ENCODE assay signal across 8 mouse cellular contexts in the genomic region with DNA sequence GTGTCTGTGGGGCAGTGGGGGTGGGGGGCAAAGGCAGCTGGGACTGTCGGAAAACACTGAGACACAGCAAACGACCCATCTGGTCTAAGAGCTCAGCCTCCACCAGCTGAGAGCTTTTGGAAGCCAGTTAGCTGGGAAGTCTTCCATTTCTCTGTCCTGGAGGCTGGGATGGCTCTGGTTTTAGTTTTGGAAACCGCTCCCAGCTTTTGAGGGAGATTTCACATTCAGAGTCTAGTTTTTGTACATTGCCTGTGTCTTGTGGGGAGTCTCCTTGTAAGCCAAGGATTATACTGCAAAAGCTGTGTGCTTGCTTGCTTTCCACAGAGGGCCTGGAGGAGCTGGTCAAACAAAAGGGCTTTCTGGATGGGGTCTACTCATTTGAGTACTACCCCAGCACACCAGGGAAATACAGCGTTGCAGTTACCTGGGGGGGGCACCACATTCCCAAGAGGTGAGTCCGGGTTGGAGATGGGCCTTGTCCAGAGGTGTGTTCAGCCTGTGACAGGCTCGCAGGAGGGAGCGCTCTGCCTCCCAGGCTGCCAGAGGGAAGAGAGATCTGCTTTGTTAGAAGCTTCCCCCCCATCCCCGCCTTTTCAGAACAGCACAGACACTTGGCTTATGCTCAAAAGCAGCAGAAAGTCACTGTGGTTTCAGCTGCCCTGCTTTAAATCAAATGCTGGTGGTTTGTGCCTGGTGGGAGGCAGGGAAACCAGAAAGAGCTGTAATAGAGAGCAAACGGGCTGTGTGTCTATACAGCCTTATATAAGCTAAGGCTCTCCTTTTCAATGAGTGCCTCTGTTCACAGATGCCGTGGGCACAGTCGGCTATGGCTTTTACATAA.
DNase-seq lines count a peak whose midpoint lies in the region; ATAC-seq and TF ChIP-seq lines count a peak whose summit lies in the region.

No protein-coding gene starts in this region.

- H3K27ac ChIP-seq in lung, embryonic 15.5 days: peak overlapping the region; percentile 25; the same call in 1 of the 2 replicates
- peak overlapping the region; percentile 94 for H3K27ac ChIP-seq in stomach, embryonic 16.5 days (ENCODE audit: low read length)

- no peak for TF ChIP-seq CTCF in lung, adult 2 months (IDR thresholded peaks at IDR 0.05; ENCODE audit: insufficient read depth, low read length)

- peaks cover 12% of the 10 kb centered on the region for H3K4me1 ChIP-seq in lung, embryonic 15.5 days
- no peaks in the 10 kb centered on the region for H3K4me1 ChIP-seq in lung, adult 2 months (ENCODE audit: control insufficient read depth, insufficient read depth, low read length)
- peaks cover 22% of the 10 kb centered on the region for H3K4me1 ChIP-seq in stomach, embryonic 16.5 days (ENCODE audit: control insufficient read depth, insufficient read depth, low read length)

- TF ChIP-seq POLR2A in lung, adult 2 months (IDR thresholded peaks at IDR 0.05; ENCODE audit: borderline replicate concordance, extremely low read depth, low read depth, low read length): no peak

- 62% methylated on average over 11 of the region's 11 CpGs for WGBS in lung, embryonic 15.5 days
- 61% methylated on average over 11 of the region's 11 CpGs for WGBS in lung, adult 2 months
- whole genome bisulfite sequencing in stomach, embryonic 16.5 days: 52% methylated on average over 11 of the region's 11 CpGs

- no peak overlapping the region for H3K9ac ChIP-seq in lung, embryonic 15.5 days
- peak overlapping the region; percentile 53 for H3K9ac ChIP-seq in stomach, embryonic 16.5 days (ENCODE audit: low read length)

- no peak overlapping the region for H3K4me3 ChIP-seq in lung, embryonic 15.5 days
- no peak overlapping the region for H3K4me3 ChIP-seq in lung, adult 2 months (replicated peaks; ENCODE audit: extremely low read depth, low read depth, low read length)
- no peak overlapping the region for H3K4me3 ChIP-seq in stomach, embryonic 16.5 days (replicated peaks; ENCODE audit: low read length)

- no peaks in the 10 kb centered on the region for H3K9me3 ChIP-seq in lung, embryonic 15.5 days
- no peaks in the 10 kb centered on the region for H3K9me3 ChIP-seq in stomach, embryonic 16.5 days (replicated peaks; ENCODE audit: control insufficient read depth, low read length)

- H3K27me3 ChIP-seq in lung, embryonic 15.5 days: no peaks in the 10 kb centered on the region
- no peaks in the 10 kb centered on the region for H3K27me3 ChIP-seq in stomach, embryonic 16.5 days (ENCODE audit: control insufficient read depth, insufficient read depth, low read length)

- DNase-seq in lung, adult 2 months: no peak
- DNase-seq in cerebellum, adult 11 months: peak; percentile 24
- DNase-seq in frontal cortex, adult 2 months (ENCODE audit: extremely low spot score in 1 of 2, low spot score in 1 of 2): peak; percentile 71 to 79
- peak; percentile 70 to 79 for DNase-seq in layer of hippocampus, adult 8-10 months (ENCODE audit: low spot score in 2 of 2)
- DNase-seq in spleen, postnatal 36 days (ENCODE audit: low spot score in 2 of 2): no peak

- no peak overlapping the region for H3K4me2 ChIP-seq in lung, embryonic 15.5 days
- no peak overlapping the region; the same call in 1 of the 2 replicates for H3K4me2 ChIP-seq in stomach, embryonic 16.5 days (ENCODE audit: low read depth, low read length)

- H3K36me3 ChIP-seq in lung, embryonic 15.5 days: peaks cover 29% of the 10 kb centered on the region
- H3K36me3 ChIP-seq in stomach, embryonic 16.5 days (ENCODE audit: control insufficient read depth, insufficient read depth, low read length): peaks cover 25% of the 10 kb centered on the region

- ATAC-seq in lung, embryonic 15.5 days (ENCODE audit: borderline replicate concordance, extremely low read depth, low FRiP score, low TSS enrichment): peak; percentile 72; the same call in 1 of the 2 replicates
- peak; percentile 57 for ATAC-seq in megakaryocyte, adult 5-6 weeks (ENCODE audit: poor library complexity, severe bottlenecking)
- peak; percentile 82; the same call in 1 of the 2 replicates for ATAC-seq in stomach, embryonic 16.5 days (ENCODE audit: insufficient read depth, low FRiP score)

Comparison
In these comparisons a context has a peak if more than half of its experiments do, and no peak if none do; other contexts are left out.
1. DNase-seq: peak in cerebellum, adult 11 months (single experiment), frontal cortex, adult 2 months (2 of 2) and layer of hippocampus, adult 8-10 months (2 of 2); none in lung, adult 2 months (single experiment) and spleen, postnatal 36 days (0 of 2).
2. Peak in every context shown above with its lines, with median percentiles within 50 percentile points of each other: ATAC-seq.